Mouse (Mus musculus) CH12.LX (cell line): Measurements from ENCODE around the gene Cd59b. TPM values are rescaled to one million over a fixed set of nuclear protein-coding genes. Genes with fewer than 3 reads are reported as not detected.

Experiments used
- DNase-seq: peaks from one replicate; pipeline ENCODE4 v3.0.0-alpha.2; 2013; ENCODE audit errors: extremely low read depth
- H3K27ac ChIP-seq: 2 replicates; pipeline ENCODE4 v1.5.1; 2012; ENCODE audit warnings: low read depth, mild to moderate bottlenecking, control low read depth, moderate library complexity; ENCODE audit not compliant: insufficient read depth
- H3K27me3 ChIP-seq: replicated peaks from 2 replicates; pipeline ENCODE3; 2012; ENCODE audit warnings: inconsistent platforms
- H3K36me3 ChIP-seq, 2 experiments: replicated peaks in 1 of 2; 2 replicates each; pipeline versions ENCODE3 to v1.6.1; 2012; ENCODE audit warnings: inconsistent platforms in 1 of 2, low read length in 1 of 2, mild to moderate bottlenecking in 1 of 2, mixed read lengths in 1 of 2, moderate library complexity in 1 of 2; ENCODE audit not compliant: control insufficient read depth in 1 of 2, insufficient read depth in 1 of 2
- H3K4me1 ChIP-seq, 2 experiments: 2 replicates each; pipeline ENCODE4 v1.6.1; 2012; ENCODE audit warnings: inconsistent platforms in 1 of 2, moderate library complexity in 1 of 2; ENCODE audit not compliant: insufficient read depth in 2 of 2, control insufficient read depth in 1 of 2
- H3K4me2 ChIP-seq: 2 replicates; pipeline ENCODE4 v1.6.1; 2012; ENCODE audit warnings: low read depth, mild to moderate bottlenecking, control low read depth; ENCODE audit not compliant: poor library complexity, insufficient read depth, severe bottlenecking
- H3K4me3 ChIP-seq, 3 experiments: fragments of 150-350 bp in 1 of 3; sonication (generic) in 1 of 3; replicated peaks in 1 of 3; 2 replicates each; pipeline versions ENCODE3 to v1.5.1; 2011 to 2012; ENCODE audit warnings: low read depth in 2 of 3, low read length in 2 of 3, mild to moderate bottlenecking in 2 of 3, moderate library complexity in 2 of 3, control low read depth in 1 of 3, improper control_type of control experiment in 1 of 3, inconsistent platforms in 1 of 3, mixed read lengths in 1 of 3; ENCODE audit not compliant: poor library complexity in 1 of 3
- H3K79me2 ChIP-seq: replicated peaks from 2 replicates; pipeline ENCODE4 v1.6.1; 2012; ENCODE audit warnings: mild to moderate bottlenecking, moderate library complexity; ENCODE audit not compliant: control insufficient read depth, poor library complexity, insufficient read depth, severe bottlenecking; ENCODE audit errors: extremely low read depth
- H3K9ac ChIP-seq: 2 replicates; pipeline ENCODE4 v1.6.1; 2012; ENCODE audit warnings: low read depth, mild to moderate bottlenecking, control low read depth, moderate library complexity; ENCODE audit not compliant: insufficient read depth
- H3K9me3 ChIP-seq: replicated peaks from 2 replicates; pipeline ENCODE3; 2012; ENCODE audit warnings: low read length, inconsistent platforms, mixed read lengths
- BHLHE40 ChIP-seq: IDR thresholded peaks from 2 replicates; pipeline ENCODE4 v1.6.1; 2011; ENCODE audit warnings: mild to moderate bottlenecking, low read depth, low read length, improper control_type of control experiment
- CHD2 ChIP-seq: IDR thresholded peaks from 2 replicates; pipeline ENCODE4 v1.6.1; 2011; ENCODE audit warnings: low read length, improper control_type of control experiment
- CTCF ChIP-seq, 2 experiments: IDR thresholded peaks in 1 of 2; conservative IDR thresholded peaks in 1 of 2; 2 replicates each; pipeline ENCODE4 v1.5.1; 2011 to 2012; ENCODE audit warnings: low read depth in 2 of 2, low read length in 2 of 2, improper control_type of control experiment in 1 of 2, inconsistent platforms in 1 of 2, mild to moderate bottlenecking in 1 of 2, moderate library complexity in 1 of 2
- ELF1 ChIP-seq: IDR thresholded peaks from 2 replicates; pipeline ENCODE4 v1.6.1; 2014; ENCODE audit warnings: low read depth, mild to moderate bottlenecking, inconsistent platforms, low read length, improper control_type of control experiment
- IRF4 ChIP-seq: IDR thresholded peaks from 2 replicates; pipeline ENCODE4 v1.6.1; 2014; ENCODE audit warnings: low read depth, mild to moderate bottlenecking, inconsistent platforms, low read length, improper control_type of control experiment
- KAT2A ChIP-seq: IDR thresholded peaks from 2 replicates; pipeline ENCODE4 v1.6.1; 2012; ENCODE audit warnings: low read length, improper control_type of control experiment, inconsistent platforms; ENCODE audit not compliant: insufficient replicate concordance
- MAZ ChIP-seq: IDR thresholded peaks from 2 replicates; pipeline ENCODE4 v1.6.1; 2012; ENCODE audit warnings: low read depth, mild to moderate bottlenecking, inconsistent platforms, low read length, improper control_type of control experiment, moderate library complexity
- MXI1 ChIP-seq: IDR thresholded peaks from 2 replicates; pipeline ENCODE4 v1.6.1; 2011; ENCODE audit warnings: mild to moderate bottlenecking, low read depth, low read length, improper control_type of control experiment
- NELFE ChIP-seq: IDR thresholded peaks from 2 replicates; pipeline ENCODE4 v1.6.1; 2011; ENCODE audit warnings: low read depth, low read length, improper control_type of control experiment
- POLR2A ChIP-seq: IDR thresholded peaks from 2 replicates; pipeline ENCODE4 v1.6.1; 2011; ENCODE audit warnings: low read depth, mild to moderate bottlenecking, improper control_type of control experiment, low read length
- SMC3 ChIP-seq: IDR thresholded peaks from 2 replicates; pipeline ENCODE4 v1.6.1; 2011; ENCODE audit warnings: low read depth, low read length, improper control_type of control experiment
- TCF12 ChIP-seq: IDR thresholded peaks from 2 replicates; pipeline ENCODE4 v1.6.1; 2014; ENCODE audit warnings: low read depth, mild to moderate bottlenecking, inconsistent platforms, low read length, improper control_type of control experiment
- USF2 ChIP-seq: conservative IDR thresholded peaks from 2 replicates; pipeline ENCODE4 v1.6.1; 2011; ENCODE audit warnings: low read depth, low read length, improper control_type of control experiment
- ZC3H11A ChIP-seq: IDR thresholded peaks from 2 replicates; pipeline ENCODE4 v1.6.1; 2012; ENCODE audit warnings: low read depth, mild to moderate bottlenecking, inconsistent platforms, low read length, improper control_type of control experiment
- ZMIZ1 ChIP-seq: IDR thresholded peaks from 2 replicates; pipeline ENCODE4 v1.6.1; 2012; ENCODE audit warnings: low read depth, mild to moderate bottlenecking, inconsistent platforms, low read length, improper control_type of control experiment
- dilution Hi-C: fragments of 300-500 bp; cut with MboI; formaldehyde crosslinking; loops from 2 replicates; pipeline ENCODE4 v1.14.3; 2020; ENCODE audit warnings: low sequenced_read_pairs; ENCODE audit not compliant: extremely low pct_unique_long_range_greater_than_20kb, extremely low pct_ligation_motif_present
- in situ Hi-C: fragments of 300-500 bp; cut with MboI; formaldehyde crosslinking; loops from 3 replicates; pipeline ENCODE4 v1.14.3; 2019; ENCODE audit warnings: low sequenced_read_pairs, low pct_ligation_motif_present, low pct_unique_long_range_greater_than_20kb, mixed read lengths
- polyA plus RNA-seq: library from polyadenylated mRNA; unstranded; fragments of >175 nt; gene quantifications from 2 replicates; pipeline ENCODE4 v1.2.1, GENCODE M21; 2012; ENCODE audit warnings: low read depth; ENCODE audit not compliant: insufficient read length
- total RNA-seq, 2 experiments: library from RNA; depleted of rRNA; stranded (reverse); fragments of 300-350 nt in 1 of 2; fragments of >200 nt in 1 of 2; gene quantifications; 2 replicates each; pipeline ENCODE4 v1.2.3; 2012 to 2014

The Cd59b gene
- total and polyA plus RNA-seq, 3 experiments, result 0.25 to 2.1 (median 0.80) TPM

GRCm38 (mm10) chr2:104027458-104028138, 42.1 kb upstream of the Cd59b start, which contains the start of gene Fbxo3:
Gene Fbxo3 (plus strand): TSS chr2:104027721.
- in situ Hi-C loops (loop anchor here (25.0 kb wide), 1 partner anchor 560 kb away; the partner anchor contains the start of gene Cstf3), dilution Hi-C loops (no loop called here)
- Histone ChIP-seq H3K4me2 (peak within 1 kb of the TSS; percentile 99), H3K4me3 (peak within 1 kb of the TSS; percentile 95 to 99 (median 99)), H3K27ac (peak within 1 kb of the TSS; percentile 25; the same call in 1 of the 2 replicates), H3K79me2 (peaks cover 14% of the 10 kb centered on the region), H3K9me3 (peaks cover 3% of the 10 kb centered on the region), H3K4me1 (peaks cover 3 to 33% of the 10 kb centered on the region in 2 experiments; a peak in 2 of 4 replicates), H3K36me3 (peaks cover 4 to 15% of the 10 kb centered on the region in 2 experiments), H3K9ac (peak within 1 kb of the TSS; percentile 82), H3K27me3 (peaks cover 3% of the 10 kb centered on the region)
- peak; percentile 71 for DNase-seq
- TF ChIP-seq USF2 (no peak), ELF1 (no peak), POLR2A (peak; percentile 73), MAZ (peak; percentile 61; the same call in 1 of the 2 replicates), KAT2A (no peak), NELFE (peak; percentile 42; the same call in 1 of the 2 replicates), MXI1 (0 out of 2 replicates have a peak, but pooled peaks have one; percentile 24), TCF12 (no peak; the same call in 1 of the 2 replicates), CTCF (conservative IDR thresholded peaks at IDR 0.05 in 1 of 2, IDR thresholded peaks at IDR 0.05 in 1 of 2; ENCODE audit: low read depth in 2 of 2, low read length in 2 of 2) (peak in 1 of 2 experiments; percentile 40; a peak in 2 of 4 replicates), SMC3 (no peak), ZC3H11A (no peak), ZMIZ1 (no peak), BHLHE40 (0 out of 2 replicates have a peak, but pooled peaks have one; percentile 7), IRF4 (0 out of 2 replicates have a peak, but pooled peaks have one; percentile 15)

- in situ Hi-C loops, result loop anchor here (25.0 kb wide), 1 partner anchor 559 kb away; the partner anchor contains the start of gene Cstf3
Measured at GRCm38 (mm10) chr2:104028139-104028723, 41.4 kb upstream of the Cd59b start, which contains the start of gene 4931422A03Rik. Gene 4931422A03Rik (minus strand): TSS chr2:104028361.

More at GRCm38 (mm10) chr2:104028139-104028723, 41.4 kb upstream of the Cd59b start, which contains the start of gene 4931422A03Rik:
- TF ChIP-seq BHLHE40 (0 out of 2 replicates have a peak, but pooled peaks have one; percentile 15), MXI1 (0 out of 2 replicates have a peak, but pooled peaks have one; percentile 7), CHD2 (no peak)
- peaks cover 3 to 30% of the 10 kb centered on the region in 2 experiments; a peak in 2 of 4 replicates for H3K4me1 ChIP-seq
- H3K4me2 ChIP-seq, result peak within 1 kb of the TSS; percentile 99
- peak within 1 kb of the TSS; percentile 82 for H3K9ac ChIP-seq
- dilution Hi-C loops, result no loop called here
- H3K4me3 ChIP-seq, result peak within 1 kb of the TSS; percentile 95 to 99 (median 99)
- DNase-seq, result peak; percentile 29
- H3K27ac ChIP-seq, result peak within 1 kb of the TSS; percentile 25; the same call in 1 of the 2 replicates
- peaks cover 14% of the 10 kb centered on the region for H3K79me2 ChIP-seq
- H3K9me3 ChIP-seq, result peaks cover 3% of the 10 kb centered on the region
- H3K36me3 ChIP-seq, result peaks cover 4 to 21% of the 10 kb centered on the region in 2 experiments
- peaks cover 3% of the 10 kb centered on the region for H3K27me3 ChIP-seq
